Mouse (Mus musculus) heart, postnatal 4 days (tissue): ENCODE measurements around the gene Oxct2a. TPM values are rescaled to one million over a fixed set of nuclear protein-coding genes. Genes with fewer than 3 reads are reported as not detected.
"Not testable (repeated sequence)": the region's sequence is repeated elsewhere in the genome, so short reads cannot be mapped to it uniquely, and the experiment has no call there.

Source experiments
- DNase-seq: peaks from one replicate; pipeline ENCODE4 v3.0.0; 2021
- total RNA-seq, 2 experiments: library from RNA; stranded (reverse); gene quantifications; 2 replicates each; pipeline ENCODE4 v1.2.3; 2021

The Oxct2a gene
- not detected for total RNA-seq

DNA sequence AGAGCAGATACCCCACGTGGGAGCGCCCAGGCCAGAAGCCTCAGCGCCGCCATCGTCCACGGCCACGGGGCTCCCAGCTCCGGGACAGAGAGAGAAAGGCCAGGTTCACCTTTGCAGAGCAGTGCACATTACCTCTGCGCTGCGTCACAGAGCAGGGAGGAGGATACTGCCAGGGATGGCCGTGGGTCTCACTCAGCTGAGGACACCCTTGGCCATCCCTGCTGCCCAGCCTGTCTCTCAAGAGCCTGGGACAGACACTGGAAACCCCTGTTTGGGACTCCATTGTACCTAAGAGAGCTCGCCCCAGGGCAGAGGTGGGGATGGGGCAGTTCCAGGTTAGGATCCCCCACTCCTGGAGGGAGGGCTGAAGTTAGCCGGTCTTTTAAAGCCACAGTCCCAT, at the start of gene Oxct2a:
Oxct2a (minus strand) TSS at position 101 of the 400 bp plus-strand sequence.
- DNase-seq, result no peak

DNA sequence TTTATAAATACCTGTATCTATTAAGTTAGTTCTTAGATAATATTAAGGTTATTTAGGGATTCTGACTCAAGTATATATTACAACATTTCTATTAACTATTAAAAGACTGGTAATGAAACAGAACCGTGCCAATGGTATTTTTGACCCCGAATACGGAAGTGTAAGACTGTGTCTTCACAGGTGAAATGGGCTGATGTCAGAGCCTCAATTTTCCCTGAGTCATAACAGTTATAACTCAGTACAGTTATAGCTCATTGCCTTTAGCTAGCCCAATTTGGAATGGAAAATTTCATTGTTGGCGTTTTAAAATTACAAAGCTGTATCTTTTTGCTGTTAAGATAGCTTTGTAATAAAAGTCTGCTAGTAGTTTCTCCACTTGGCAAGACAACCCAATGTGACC, 40.1 kb upstream of the Oxct2a start:
- DNase-seq, result no peak

DNA sequence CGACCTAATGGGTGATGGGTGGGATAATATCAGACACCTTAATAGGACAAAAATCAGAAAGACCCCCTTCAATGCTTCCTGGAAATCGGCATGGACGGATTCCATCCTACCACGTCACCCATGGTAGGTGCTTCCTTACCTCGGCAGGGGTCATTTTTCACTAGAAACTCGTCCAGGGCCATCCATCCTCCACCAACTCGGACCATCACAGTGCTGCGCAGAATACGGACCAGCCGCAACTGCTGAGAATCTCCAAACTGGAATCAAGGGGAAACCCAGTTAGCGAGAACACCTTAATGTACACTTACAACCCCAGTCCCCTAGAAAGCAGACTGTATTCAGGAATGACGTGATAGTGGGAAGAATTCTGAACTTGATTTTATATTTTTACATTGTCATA, 37.3 kb upstream of the Oxct2a start:
- no peak for DNase-seq

DNA sequence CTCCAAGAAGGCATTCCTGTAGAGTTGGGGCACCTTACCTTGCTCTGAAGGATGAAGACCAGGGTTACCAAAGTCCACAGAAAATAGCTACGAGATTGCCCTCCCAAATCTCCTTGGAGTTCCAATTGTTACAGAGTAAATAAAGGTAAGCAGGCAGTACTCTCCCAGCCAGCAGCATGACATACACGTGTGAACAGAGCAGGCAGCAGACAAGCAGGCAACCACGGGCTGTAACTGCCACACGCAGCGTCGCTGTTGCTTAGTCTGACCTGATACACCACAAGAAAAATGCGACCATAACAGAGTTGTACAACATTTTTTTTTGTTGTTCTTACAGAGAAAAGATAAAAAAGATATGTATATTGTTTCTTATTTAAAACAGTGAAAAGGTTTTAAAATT, 35.2 kb upstream of the Oxct2a start:
- DNase-seq, result no peak

- no peak for DNase-seq
These were observed 32.5 kb upstream of the Oxct2a start for GRCm38 (mm10) chr4:123355941-123356340.

DNA sequence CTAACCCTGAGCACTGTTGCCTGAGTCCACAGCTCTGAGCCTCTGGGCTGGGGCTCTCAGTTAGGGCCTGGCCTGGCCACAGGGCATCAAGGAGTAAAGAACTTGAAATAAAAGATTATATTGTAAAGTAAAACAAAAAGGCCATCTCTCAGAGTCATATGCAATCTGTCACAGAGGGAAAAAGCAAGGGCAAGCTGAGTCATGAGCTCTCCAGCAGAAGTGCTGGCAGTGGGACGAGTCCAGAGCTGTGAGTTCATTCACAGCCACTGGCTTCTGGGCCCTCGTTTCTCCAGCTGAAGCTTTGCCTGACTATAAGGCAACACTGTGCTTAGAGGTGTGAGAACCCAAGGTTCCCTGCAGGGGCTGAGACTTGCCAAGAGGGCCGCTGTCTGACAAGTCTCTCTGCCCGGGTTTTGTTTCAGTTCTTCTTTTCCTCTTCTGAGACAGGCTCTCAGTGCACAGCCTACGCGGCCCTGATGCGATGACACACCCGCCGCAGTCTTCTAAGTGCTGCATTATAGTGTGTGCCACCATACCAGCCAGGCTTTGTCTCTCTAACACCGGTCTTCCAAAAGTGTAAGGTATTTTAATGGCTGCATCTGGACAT, 29.9 kb upstream of the Oxct2a start:
- no peak for DNase-seq

- DNase-seq, result no peak
These were observed 20.0 kb upstream of the Oxct2a start for GRCm38 (mm10) chr4:123343471-123343789.

DNA sequence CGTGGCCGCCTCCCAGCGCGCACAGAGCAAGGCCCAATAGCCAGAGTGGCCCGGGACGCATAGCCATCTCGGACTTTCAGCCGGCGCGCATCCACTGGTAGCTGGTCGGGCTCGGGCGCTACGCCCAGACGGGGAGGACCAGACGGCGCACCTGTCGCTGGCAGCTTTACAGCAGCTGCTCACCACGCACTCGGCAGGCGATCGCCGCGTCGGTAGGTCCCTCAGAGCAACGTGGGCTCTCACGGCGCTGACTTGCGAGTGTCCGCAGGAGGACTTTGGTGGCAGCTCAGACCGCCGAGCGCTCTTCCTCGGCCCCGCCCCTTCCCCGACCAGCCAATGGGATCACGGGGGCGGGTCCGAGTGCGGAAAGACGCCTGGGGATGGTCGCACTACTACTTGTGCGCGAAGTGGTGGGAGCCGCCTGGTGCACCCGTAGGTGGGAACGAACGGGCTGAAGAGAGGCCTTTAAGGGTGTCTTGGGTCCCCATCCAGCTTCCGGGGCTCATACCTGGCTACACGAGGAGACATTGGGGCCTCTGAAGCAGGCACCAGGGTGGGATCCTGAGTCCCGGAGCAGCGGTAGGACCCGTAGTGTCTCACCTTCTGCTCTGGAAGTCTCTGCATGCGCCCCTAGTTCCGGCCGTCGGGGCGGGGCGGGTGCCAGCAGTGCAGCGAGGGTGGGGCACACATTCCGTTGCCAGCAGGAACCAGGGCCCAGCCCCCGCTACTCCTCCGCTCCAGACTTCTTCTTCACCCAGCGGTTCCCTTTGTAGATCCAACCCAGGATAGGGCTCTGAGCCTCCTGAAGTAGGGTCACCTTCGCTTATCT, 19.4 kb upstream of the Oxct2a start, which contains the start of gene Bmp8a:
Bmp8a (minus strand) TSS at position 611 of the 829 bp plus-strand sequence.
- DNase-seq, result peak; percentile 76

- no peak for DNase-seq
These were observed 18.7 kb upstream of the Oxct2a start for GRCm38 (mm10) chr4:123342091-123342641.

- no peak for DNase-seq
These were observed 16.8 kb upstream of the Oxct2a start for GRCm38 (mm10) chr4:123340232-123340631.

DNA sequence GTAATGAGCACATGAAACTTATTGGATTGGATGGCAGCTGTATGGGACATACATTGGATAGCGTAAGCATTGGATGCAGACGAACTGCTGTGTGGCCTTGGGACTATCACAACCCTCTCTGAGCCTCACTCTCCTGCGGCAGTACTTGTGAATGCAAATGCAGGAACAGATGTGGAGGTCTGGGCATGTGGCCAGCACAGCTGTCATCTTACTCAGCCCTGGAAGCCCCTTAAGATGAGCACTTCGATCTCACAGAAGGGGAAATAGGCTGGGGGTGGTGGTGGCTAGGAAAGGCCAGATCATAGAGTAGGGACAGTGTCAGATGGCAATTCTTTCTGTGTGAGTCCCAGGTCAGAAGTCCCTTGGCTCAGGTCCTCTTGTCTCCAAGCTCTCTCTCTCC, 14.3 kb upstream of the Oxct2a start:
- DNase-seq, result peak; percentile 26

DNA sequence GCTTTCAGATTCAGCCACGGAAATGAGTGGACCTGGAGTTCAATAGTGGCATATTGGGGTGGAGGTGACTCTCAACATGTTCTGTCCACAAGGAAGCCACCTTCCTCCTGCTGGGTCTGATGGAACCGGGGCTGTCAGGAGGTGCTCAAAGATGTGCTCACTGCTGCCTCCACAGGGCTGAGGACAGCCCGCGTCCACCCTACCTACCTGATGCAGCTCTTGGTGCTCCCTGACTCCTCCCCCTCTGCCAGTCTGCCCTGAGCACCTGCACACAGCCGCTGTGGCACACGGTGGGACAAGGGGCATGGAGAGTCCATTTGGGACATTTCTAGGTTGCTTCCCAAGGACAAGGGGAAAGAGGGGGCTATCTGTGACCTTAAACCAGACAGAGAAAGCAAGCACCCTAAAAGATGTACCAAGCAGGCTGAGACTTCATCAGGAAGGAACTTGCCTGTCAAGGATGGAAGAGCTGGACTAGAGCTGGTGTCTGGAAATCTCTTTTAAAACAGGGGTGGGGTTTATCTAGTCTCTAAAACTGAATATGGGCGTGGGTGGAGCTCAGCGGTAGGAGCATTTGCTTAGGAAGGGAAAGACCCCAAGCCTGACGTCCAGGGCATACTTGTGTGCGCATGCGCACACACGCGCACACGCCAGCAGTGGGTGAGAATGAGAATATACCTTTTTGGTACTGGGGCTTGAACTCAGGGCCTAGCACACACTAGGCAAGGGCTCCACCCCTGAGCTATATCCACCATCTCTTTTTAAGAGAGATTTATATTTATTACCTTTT, 12.6 kb upstream of the Oxct2a start:
- no peak for DNase-seq

- not testable (repeated sequence) for DNase-seq
These were observed 11.8 kb upstream of the Oxct2a start for GRCm38 (mm10) chr4:123335244-123335643.

DNA sequence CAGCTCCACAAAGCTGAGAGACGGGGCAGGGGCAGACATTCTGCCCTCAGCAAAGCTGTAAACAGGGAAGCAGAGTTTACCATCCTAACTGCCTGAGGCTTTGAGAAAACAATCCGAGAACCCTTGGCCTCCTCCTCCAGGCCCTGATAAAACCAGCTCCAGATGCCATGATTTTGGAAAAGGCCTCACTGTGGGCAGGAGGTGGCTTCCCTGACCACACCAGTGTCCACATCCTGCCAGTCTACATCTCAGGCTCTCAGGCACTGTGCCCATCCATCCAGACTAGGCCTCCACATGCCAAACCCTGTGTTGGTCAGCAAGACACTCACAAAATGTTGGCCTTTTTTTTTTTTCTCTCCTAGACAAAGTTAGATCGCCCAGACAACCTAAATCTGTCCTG, 10.7 kb upstream of the Oxct2a start:
- no peak for DNase-seq

GRCm38 (mm10) chr4:123333151-123333550, 9.7 kb upstream of the Oxct2a start:
- no peak for DNase-seq

GRCm38 (mm10) chr4:123331961-123332360, 8.5 kb upstream of the Oxct2a start:
- not testable (repeated sequence) for DNase-seq

- no peak for DNase-seq
These were observed 7.9 kb upstream of the Oxct2a start for GRCm38 (mm10) chr4:123331326-123331725.

- DNase-seq, result no peak
These were observed 5.5 kb upstream of the Oxct2a start for GRCm38 (mm10) chr4:123328946-123329345.

DNA sequence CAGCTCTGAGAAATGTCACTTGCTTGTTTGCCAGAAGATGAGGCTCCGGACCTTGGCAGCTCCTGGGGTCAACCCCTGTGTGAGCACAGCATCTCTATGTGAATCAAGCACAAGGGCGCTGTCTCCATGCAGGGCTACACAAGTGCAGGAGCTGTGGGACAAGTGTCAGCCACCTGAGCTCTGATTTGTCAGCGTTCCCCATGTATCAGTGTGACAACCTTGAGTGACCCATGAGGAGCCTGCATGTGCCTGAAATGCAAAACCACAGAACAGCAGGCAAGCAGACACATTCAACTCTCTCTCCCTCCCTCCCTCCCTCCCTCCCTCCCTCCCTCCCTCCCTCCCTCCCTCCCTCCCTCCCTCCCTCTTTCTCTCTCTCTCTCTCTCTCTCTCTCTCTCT, 4.2 kb upstream of the Oxct2a start:
- no peak for DNase-seq

- DNase-seq, result peak; percentile 42
These were observed 2.7 kb upstream of the Oxct2a start for GRCm38 (mm10) chr4:123326087-123326486.

DNA sequence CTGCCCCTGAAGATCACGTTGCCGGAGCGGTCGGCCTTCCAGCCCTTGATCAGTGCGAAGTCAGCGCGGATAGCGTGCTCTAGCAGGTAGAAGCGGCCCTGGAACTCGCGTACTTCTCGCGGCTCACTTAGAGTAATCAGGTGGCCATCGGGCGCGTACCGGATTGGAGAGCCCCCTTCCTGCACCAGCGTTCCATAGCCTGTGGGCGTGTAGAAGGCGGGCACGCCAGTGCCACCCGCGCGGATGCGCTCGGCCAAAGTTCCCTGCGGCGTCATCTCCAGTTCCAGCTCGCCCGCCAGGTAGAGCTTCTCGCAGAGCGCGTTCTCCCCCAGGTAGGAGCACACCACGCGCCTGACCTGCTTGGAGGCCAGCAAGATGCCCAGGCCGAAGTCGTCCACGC, 524 bp downstream of the Oxct2a start:
- not testable (repeated sequence) for DNase-seq

DNA sequence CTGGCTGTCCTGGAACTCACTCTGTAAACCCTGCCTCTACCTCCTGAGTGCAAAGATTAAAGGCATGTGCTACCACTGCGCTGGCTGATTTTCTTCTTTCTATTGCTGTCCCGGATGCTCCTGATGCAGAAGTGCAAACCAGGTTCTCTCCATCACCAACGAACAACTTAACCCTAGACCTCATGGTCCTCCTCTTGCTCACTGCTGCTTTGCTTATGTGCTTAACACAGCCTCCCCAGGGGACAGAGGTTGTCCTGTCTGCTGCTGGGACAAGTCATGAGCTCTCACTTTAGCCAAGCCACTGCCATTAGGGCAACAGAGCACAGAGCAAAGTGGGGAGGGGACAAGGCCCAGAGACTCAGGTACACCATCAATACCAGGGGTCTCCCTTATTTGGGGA, 8.9 kb downstream of the Oxct2a start:
- DNase-seq, result no peak

GRCm38 (mm10) chr4:123313010-123313409, 10.4 kb downstream of the Oxct2a start:
- DNase-seq, result no peak
